Mouse (Mus musculus): ENCODE results near the gene Pde4a.
"Not testable (repeated sequence)": the region's sequence is repeated elsewhere in the genome, so short reads cannot be mapped to it uniquely, and the experiment has no call there.

Gene Pde4a

GRCm38 (mm10) chr9:21220490-21221382 lies 55.2 kb downstream of the Pde4a start:
- DNase-seq (ENCODE audit: low read depth), result peak; percentile 69

GRCm38 (mm10) chr9:21221383-21221929 lies 55.9 kb downstream of the Pde4a start:
- DNase-seq (ENCODE audit: low read depth), result no peak

DNA sequence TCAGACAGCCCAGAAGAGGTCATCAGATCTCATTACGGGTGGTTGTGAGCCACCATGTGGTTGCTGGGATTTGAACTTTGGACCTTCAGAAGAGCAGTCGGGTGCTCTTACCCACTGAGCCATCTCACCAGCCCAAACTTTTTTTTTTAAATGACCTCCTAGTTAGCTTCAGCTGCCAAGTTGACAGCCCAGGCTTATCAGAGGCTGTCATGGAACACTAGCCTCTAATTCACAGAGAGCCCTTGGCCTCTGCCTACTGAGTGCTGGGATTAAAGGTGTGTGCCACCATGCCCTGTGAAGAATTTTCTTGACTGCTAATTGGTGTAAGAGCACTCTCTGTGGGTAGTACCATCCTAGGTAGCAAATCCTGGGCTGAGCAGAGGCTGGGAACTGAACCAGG lies 58.0 kb downstream of the Pde4a start:
- DNase-seq (ENCODE audit: low read depth), result not testable (repeated sequence)

DNA sequence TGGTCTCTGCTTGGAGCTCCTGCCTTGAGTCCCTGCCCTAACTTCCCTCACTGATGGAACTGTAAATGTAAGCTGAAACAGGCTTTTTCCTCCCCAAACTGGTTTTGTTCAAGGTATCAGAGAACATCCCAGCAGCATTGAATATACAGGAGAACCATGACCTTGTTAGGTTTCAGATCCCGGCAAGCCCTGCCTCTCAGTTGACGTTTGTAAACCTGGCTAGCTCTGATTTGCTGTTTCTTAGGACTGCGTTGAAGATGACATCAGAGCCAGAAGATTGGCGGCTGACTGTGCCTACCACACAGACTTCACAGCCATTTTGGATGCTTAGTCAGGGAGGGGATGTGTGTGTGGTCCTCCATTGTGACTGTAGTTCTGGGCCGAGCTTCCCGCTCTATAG lies 58.4 kb downstream of the Pde4a start:
- no peak for DNase-seq (ENCODE audit: low read depth)

- DNase-seq (ENCODE audit: low read depth), result peak; percentile 56
Measured at GRCm38 (mm10) chr9:21224576-21225414, 59.3 kb downstream of the Pde4a start.

DNA sequence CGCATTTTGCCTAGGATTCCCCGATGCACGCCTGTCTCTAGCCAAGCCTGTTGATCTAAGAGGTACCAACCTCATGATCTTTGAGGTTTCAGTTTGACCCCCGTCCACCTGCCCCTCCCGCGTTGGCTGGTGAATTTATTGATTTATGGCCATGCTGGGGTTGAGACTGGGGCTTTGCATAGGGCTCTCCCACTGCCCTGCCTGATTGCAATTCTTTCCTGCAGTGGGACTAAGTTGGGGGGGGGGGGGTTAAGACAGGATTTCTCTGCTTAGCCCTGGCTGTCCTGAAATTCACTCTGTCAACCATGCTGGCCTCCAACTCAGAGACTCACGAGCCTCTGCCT lies 59.9 kb downstream of the Pde4a start:
- no peak for DNase-seq (ENCODE audit: low read depth)

- no peak for DNase-seq (ENCODE audit: low read depth)
Measured at GRCm38 (mm10) chr9:21227342-21227741, 61.8 kb downstream of the Pde4a start.

GRCm38 (mm10) chr9:21231551-21231950 lies 66.0 kb downstream of the Pde4a start:
- no peak for DNase-seq (ENCODE audit: low read depth)

DNA sequence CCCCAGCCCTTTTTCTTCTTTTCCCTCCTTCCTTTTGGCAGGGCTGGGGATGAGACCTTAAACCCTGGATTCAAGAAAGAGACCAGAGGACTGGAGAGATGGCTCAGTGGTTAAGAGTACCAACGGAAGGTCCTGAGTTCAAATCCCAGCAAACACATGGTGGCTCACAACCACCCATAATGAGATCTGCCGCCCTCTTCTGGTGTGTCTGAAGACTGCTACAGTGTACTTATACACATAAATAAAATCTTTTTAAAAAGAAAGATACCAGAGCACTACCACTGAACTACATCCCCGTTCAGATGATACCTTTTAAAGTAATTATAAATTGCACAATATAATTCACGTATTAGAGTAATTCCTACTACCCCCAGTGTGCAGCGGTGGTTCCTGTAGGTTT lies 67.4 kb downstream of the Pde4a start:
- DNase-seq (ENCODE audit: low read depth), result no peak

DNA sequence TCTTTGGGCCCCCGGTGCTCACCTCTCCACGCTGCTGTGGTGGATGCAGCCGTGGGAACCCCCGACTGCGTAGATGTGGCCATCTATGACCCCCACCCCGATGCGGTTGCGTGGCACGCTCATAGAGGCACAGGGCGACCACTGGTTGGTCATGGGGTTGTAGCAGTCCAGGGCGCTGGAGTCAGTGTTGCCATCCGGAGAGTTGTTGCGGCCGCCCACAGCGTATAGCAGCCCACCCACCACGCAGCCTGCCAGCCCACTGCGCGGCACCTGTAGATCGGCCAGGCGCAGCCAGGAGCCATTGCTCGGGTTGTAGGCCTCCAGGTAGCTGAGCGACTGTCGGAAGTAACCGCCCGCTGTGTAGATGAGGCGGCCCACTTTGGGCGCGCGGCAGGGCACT lies 67.9 kb downstream of the Pde4a start:
- DNase-seq (ENCODE audit: low read depth), result no peak

DNA sequence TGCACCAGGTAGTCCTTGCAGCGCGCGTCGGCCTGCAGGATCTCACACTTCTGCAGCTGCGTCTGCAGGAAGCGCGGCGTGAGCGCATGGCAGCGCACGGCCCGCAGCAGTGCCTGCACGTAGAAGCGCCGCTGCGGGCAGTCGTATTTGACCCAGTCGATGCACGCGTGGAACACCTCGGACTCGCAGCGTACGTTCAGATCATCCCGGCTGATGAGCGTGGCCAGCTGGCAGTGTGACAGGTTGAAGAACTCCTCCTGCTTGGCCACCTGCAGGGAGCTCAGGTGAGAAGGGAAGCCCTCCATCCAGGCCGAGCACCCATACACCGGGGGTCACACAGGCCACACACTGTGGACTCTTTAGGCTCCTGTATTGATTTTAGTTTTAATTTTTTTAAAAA lies 68.3 kb downstream of the Pde4a start:
- no peak for DNase-seq (ENCODE audit: low read depth)

- DNase-seq (ENCODE audit: low read depth), result no peak
Measured at GRCm38 (mm10) chr9:21235341-21235740, 69.8 kb downstream of the Pde4a start.

- DNase-seq (ENCODE audit: low read depth), result no peak
Measured at GRCm38 (mm10) chr9:21236991-21237367, 71.5 kb downstream of the Pde4a start.

DNA sequence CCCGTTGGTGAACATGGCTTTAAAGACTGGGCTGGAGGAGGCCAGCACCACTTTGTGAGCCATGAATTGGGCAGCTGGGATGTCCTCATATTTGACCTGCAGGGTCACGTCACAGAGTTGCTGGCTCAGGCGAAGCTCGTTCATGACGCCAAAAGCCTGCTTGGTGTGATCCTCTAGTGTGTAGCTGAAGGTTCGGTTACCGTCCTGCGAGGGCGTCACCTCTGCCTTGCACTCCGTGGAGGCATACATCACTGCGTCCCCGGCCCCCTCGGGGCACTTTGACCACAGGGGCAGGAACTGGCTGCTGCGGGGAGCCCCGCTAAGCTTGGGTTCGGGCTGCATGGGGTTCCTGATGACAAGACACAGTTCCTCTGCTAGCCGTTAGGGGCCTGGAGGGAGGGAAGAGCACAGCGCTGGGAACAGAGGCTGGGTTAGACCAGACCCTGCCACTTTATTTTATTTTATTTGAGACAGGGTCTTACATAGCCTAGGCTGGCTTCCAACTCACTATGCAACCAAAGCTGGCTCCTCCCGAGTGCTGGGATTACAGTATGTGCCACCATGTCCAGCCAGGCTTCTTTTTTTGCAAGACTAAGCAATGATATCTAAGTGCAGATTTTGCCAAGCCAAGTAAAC lies 72.0 kb downstream of the Pde4a start:
- DNase-seq (ENCODE audit: low read depth), result no peak

GRCm38 (mm10) chr9:21238004-21238732 lies 72.7 kb downstream of the Pde4a start:
- no peak for DNase-seq (ENCODE audit: low read depth)

DNA sequence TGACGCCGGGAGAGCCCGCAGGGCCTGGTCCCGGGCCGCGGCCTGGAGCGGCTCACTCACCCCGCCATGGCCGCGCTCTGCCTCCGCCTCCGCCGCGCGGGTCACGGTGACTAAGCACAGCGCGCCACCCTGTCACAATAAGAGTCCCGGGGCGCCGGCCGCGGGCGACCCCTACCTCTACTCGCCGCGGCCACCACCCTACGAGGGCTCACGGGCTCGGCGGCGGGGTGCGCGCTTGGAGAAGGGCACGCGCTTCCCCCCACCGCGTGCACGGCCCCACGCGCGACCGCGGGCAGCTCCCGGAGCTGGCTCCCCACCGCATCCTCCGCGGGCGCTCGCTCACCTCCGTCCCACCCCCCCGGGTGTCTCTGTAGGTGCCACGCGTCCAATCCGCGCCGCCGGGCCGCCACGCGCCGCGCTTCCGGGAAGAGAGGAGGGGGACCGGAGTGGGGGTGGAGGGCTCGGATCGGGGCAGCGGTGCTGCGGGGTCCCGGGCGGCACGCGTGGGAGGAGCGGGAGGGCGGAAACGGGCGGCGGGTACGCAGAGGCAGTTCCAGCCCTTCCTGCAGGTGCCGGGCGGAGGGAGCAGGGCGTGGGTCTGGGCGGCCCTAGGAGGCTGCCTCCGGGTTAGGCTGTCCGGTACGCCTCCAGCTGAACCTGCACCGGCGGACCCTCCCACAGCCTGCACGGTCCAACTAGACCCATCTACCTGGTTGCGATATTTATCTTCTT lies 73.4 kb downstream of the Pde4a start, which contains the start of gene Keap1:
Gene Keap1 (minus strand): TSS at position 629 of the 732 bp plus-strand sequence.
- no peak for DNase-seq (ENCODE audit: low read depth)

DNA sequence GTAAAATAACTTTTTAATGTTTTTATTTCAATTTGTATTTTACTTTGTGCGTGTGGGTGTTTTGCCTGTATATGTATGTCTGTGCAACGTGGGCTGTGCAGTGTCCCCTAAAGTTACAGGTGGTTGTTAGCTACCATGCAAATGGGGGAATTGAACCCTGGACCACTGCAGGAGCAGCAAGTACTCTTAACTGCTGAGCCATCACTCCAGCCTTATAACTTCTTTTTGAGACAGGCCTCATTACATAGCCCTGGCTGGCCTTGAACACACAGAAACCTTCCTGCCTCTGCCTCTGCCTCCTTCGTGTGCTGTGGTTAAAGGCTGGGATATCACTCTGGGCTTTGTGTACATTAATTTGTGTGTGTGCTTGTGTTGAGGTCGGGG lies 73.9 kb downstream of the Pde4a start:
- no peak for DNase-seq (ENCODE audit: low read depth)

DNA sequence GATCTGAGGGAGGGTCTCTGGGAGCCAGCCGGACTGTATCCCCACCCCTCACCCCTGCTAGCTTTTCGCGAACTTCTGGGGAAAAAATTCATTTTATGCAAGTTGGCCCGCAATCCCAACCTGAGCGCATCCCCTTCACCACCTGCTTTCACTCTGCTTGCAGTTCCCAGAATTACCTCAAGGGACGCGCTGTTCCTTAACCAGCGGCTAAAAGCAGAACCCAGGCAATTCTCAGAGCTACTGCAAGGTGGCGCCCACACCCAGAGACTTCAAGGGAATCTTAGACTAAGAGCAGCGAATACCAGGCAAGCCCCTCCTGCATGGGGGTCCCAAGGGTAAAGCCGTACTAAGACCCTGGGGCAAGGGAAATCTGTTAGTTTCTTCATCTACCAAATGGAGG lies 75.8 kb downstream of the Pde4a start:
- peak; percentile 70 for DNase-seq (ENCODE audit: low read depth)

- no peak for DNase-seq (ENCODE audit: low read depth)
Measured at GRCm38 (mm10) chr9:21243826-21244427, 78.4 kb downstream of the Pde4a start.

DNA sequence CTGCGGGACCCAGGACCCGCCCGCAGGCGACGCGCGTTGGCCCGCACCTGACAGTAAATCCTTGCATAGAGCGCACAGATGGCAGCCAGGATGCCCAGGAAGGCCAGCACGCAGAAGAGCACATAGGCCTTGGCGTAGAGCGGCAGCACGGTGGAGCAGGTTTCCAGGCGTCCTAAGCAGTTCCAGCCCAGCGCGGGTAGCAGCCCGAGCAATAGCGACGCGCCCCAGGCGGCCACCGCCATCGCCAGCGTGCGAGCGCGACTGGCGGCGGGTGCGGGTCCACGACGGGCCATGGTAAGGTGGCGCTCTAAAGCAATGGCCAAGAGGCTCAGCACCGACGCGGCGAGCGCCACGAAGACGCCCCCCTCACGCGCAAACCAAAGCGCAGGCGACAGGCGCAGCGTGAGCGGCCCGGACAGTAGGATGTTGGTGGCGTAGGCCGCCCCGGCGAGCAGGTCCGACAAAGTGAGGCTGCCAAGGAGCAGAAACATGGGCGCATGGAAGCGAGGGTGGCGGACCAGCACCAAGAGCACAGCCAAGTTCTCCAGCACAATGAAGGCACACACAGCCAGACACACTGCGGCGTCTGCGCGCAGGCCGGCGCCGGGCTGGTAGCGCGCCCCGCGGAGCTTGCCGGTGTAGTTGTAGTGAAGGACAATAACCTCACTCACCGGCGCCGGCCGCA lies 79.1 kb downstream of the Pde4a start:
- no peak for DNase-seq (ENCODE audit: low read depth)

Data from fibroblast of lung, adult 2 months (primary cell).